Mouse (Mus musculus): ENCODE data around the gene Clps. TPM values are rescaled to one million over a fixed set of nuclear protein-coding genes. Genes with fewer than 3 reads are reported as not detected.

The Clps gene
- total RNA-seq, 2 experiments from 2014 or later, result not detected

DNA sequence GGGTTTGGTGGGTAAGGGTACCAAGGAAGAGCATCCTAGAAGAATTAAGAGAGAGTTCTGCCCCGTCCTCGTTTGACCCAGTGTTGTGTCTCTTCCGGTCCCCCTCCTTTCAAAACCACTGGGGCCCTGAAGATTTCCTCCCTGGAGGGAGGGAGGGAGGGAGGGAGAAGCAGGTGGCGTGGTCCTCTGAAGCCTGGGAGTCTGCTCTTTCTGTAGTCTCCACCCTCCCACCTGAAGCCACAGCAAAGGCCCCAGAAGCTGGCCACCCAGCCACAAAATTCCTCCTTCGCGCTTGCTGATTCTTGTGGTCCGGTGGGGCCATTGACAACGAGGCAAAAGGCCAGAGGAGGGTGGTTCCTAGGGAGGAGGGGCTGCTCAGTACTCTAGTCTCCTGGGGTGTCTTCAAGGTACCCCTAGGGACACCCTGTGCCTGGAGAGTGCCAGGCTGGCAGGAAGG, 41.9 kb downstream of the Clps start:
- peak; percentile 86 for DNase-seq (ENCODE audit: low spot score)

DNA sequence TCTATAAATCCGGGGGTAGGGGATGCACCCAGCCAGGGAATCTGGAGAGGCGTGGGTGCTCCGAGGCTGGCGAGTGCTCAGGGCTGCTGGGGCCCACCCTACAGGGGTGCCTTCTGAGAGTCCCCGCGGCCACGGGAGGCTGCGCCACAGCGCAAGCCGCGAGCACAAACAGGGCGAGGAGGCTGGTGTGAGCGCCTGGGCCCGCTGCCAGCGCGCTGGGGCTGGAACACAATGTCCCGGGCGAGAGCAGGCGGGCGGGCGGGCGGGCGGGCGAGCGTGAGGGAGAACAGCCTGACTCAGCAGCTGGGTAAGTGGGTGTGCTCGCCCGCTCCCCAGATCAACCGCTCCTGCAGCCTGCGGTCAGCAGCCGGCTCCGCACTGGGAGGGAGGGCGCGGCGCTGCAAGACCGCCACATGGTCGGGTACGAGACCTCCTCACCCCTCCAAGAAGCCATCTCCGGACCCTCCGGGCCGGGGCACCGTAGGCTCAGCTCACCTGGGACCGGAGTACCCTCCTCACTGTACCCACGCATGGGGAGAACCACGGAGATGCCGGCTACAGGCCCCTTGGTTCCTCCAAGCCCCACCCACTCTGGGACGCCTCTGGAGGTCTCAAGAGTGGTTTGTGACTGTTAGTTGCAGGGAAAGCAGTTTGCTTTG, 42.5 kb downstream of the Clps start:
- DNase-seq (ENCODE audit: low spot score), result peak; percentile 95

DNA sequence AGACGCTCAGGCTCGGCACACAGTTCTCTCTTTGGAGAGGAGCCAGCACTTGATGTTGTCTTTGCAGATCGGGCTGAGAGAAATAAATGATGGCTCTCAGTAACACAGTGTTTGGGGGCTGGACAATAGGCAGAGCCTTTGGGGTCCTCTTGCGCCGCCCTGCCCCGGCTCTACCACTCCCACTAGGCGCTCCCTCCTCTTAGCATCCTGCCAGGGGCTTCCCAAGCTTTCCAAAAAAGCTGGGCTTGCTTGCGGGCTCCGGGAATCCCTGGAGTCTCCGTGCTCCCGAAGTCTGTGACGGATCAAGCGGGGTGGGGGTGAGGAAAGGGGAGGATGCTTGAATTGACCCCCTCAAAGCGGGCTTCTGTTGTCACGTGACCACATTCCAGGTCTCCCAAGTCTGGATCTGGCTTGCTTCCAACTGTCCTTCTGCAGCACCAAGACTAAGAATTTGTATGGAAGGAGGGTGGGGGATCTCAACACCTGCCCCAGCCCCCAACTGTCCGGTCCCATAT, 43.1 kb downstream of the Clps start, which contains the start of gene Fkbp5:
Gene Fkbp5 (minus strand): TSS at position 87 of the 515 bp plus-strand sequence.
- peak; percentile 94 for DNase-seq (ENCODE audit: low spot score)

DNA sequence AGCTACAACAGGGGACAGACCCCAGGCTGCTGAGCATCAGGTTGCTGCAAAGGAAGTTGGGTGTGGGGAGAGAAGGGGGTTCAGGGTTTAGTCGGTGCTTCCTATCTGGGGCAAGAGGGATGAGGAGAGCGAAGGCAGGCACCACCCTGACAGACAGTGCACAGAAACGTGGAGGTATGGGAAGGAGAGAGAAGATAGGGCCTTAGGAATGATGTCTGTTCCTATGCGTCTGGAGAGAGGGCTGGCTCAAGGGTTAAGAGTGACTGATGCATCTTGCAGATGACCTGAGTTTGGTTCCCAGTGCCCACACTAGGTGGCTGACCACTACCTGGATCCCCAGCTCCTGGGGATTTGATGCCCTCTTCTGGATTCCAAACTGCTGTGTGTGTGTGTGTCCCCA, 43.7 kb downstream of the Clps start:
- no peak for DNase-seq (ENCODE audit: low spot score)

DNA sequence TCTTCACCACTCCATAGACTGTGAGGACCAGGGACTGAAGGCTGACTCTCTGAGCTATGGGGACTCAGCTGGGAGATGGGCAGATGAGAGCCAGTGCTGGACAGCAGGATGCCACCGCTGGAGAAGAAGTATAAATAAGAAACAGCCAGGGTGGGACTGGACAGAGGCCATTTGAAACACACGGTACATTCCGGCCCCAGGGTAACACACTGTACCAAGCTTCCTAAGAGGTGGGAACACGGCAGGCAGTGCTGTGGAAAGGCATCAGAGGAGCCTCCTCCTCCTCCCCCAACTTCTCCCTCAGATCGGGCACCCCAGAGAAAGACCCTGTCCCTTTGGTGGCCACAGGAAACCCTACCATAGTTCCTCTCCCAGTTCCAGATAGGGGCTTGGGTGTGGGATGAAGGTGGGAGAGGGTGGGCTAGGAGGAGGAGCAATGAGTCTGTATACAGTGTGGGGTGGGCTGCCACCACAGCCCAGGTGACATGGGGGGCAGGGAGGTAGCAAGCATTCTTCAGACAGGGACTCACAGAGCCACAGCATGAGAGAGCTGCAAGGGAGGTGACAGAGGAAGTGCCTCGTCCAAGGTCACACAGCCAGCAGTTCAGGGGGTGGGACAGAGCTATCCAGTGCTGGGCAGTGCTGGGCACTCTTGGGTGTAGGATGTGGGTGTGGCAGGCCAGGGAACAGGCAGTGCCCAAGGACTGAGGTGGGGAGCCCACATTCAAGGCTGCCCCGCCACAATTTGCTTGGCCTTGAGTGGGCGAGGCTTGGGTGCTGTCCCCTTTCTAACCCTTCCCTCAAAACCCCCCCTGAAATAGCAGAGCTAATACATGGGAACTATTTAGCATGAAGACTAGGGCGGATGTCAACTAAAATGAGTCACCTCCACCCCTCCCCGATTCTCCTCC, 44.9 kb downstream of the Clps start:
- peak; percentile 84 for DNase-seq (ENCODE audit: low spot score)

DNA sequence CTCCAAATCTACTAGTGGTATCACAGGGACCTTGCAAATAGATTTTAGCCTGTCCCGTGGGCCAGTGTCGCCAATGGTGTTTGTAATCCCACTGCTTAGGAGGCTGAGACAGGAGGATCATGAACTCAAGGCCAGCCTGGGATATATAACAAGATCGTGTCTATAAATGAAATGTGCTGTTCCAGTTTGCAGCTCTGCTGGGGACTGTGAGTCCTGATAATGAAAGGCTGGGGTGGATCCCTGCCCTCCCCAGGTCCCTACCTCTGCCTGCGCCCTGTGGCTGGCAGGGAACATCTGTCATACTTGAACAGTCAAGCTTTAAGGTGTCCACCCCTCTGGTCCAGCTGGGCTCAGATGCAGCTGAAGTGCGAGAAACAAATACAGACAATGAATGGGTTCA, 46.0 kb downstream of the Clps start:
- DNase-seq (ENCODE audit: low spot score), result no peak

DNA sequence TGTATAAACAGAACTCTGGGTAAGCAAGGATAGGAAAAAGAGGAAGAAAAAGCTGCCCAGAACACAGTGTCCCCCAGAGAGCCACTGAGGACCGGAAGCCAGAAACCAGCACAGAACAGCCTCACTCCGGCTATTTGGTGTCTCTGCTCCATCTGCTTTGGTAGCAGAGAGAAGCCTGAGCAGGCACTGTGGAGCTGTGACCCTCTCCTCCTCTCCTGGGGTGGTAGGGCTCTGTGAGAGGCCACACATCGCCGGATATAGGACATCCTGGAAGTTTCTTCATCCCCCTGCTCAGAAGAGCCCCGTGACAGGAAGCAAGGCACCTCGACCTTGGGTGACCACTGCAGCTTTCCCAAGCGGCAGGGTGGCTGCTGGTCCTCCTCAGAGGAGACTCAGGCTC, 46.7 kb downstream of the Clps start:
- DNase-seq (ENCODE audit: low spot score), result peak; percentile 69

DNA sequence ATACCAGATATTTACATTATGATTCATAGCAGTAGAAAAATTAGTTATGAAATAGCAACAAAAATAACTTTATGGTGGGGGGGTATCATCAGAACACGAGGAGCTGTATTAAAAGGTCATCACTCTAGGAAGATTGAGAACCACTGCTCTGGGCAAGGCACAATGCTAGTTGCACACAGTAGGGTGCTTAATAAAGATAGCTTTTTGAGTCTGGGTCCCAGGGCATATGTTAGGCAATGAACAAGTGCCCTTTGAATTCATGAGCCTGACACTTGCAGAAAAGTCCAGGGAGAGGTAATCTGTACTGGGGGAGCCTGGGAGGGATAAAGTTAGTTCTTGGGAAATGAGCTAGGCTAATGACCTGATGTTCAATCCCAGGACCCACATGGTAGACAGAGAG, 47.2 kb downstream of the Clps start:
- DNase-seq (ENCODE audit: low spot score), result no peak

DNA sequence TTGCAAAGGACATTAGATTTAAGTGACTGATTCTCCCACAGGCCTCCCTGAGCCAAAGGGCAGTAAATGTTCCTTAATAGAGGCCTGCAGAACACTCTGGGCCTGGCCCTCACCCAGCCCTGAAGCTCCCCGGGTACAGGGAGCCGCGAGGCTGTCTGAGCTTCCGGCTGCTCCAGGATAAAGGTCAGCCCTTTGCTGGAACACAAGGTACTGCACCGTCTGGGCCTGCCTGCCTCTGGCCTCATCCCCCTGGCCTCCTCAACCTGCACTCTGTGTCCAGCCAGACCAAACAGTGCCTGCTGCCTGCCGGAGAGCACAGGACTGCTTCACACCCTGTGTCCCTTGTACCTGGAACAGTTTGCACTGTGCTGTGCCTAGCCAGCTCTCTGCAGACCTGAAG, 47.9 kb downstream of the Clps start:
- DNase-seq (ENCODE audit: low spot score), result peak; percentile 95

DNA sequence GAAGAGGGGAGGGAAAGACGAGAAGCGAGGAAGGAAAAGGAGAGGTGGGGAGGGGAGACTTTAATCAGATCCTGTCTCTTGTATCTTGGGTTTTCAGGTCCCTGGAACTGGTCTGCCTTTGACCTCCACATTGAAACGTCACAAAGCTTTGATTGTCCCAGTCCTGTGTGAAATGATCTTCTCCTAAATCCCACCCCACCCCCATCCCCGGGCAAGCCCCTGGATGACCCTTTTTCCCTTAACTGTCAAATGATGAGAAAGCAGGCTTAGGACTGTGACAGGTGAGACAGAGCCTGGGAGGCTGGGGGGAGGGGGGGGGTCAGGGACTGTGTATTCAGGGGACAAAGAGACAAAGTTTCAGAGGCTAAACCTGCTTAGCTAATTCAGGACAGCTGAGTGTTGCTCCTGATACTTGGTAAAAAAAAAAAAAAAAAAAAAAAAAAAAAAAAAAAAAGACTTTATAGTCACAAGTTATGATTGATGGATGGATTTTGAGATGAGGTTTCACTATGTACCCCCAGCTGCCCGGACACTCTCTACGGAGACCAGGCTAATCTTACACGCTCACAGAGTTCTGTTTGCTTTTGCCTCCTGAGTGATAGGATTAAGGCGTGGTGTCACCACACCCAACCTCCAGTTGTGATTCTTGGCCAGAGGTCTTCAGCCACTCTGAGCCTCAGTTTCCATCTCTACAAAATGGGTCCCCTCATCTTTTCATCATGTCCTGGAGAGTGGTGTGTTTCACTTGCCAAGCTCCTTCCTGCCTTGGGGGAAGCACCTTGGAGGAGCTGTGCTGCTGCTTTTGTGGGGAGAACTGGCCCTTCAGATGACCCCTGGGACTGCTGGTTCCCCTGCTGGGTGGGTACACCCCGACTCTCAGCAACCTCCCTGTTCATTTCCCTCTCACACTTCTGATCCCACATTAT, 48.7 kb downstream of the Clps start:
- DNase-seq (ENCODE audit: low spot score), result no peak

DNA sequence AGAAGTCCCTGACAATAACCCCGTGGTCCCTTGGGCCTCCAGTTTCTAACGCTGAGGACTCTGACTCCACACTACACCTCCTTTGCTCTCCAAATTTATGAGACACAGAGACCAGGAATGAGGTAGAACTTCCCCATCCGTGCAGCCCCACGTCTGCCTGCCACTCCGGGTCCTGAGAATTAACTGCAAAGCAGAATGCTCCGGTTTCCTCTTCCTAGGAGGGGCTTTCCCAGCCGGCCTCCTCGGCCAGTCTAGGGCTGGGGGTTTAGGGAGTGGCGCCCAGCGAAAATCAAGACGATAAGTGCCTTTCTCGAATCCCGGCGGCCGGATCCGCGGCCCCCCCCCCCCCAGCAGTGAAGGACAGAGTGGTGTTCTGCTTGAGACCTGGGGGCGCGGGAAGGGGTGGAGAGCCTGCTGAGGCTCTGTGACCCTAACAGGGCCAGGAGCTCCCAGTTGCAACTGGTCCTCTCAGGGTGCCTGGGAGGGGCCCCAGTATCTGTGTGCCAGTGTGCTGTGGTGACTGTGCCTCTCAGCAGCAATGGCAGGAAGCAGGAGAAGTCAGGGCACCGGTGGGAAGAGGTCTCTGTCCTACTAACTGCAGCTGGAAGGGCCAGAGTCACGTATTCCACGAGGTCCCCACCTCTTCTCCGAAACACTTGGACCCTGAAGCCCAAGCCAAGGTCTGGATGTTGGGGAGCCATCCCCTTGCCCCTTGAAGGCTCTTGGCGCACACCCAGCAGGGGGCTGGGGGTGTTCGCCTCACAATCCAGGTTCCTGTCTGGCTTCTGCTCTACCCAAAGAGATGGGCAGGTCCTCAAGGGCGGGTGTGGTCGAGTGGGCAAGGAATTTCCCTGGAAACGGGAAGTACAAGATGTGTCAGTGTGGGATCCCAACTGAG, 49.9 kb downstream of the Clps start:
- DNase-seq (ENCODE audit: low spot score), result no peak

Small RNA genes lying within 50 kb of the gene (microRNA-seq; reads per million reads assigned to microRNA genes)
- gene Gm25195 (not detected), gene Mir6969 (not detected)

Other genes with a start within 250 kb of the Clps start
- 10 to 100 TPM; 10.3 to 11.2 TPM for gene Fance, start 247.2 kb downstream of the Clps start, total RNA-seq (2021)
- gene Rpl10a, start 232.3 kb downstream of the Clps start, total RNA-seq (2021), result 100 to 1,000 TPM; 418 to 419 TPM
- 1 to 10 TPM; 5.3 to 6.9 TPM for gene Tead3, start 209.9 kb downstream of the Clps start, total RNA-seq (2021)
- not detected for gene Tulp1, start 195.5 kb downstream of the Clps start, total RNA-seq (2021)
- gene Fkbp5, start 43.2 kb downstream of the Clps start, total RNA-seq (2021), result 10 to 100 TPM; 54.0 to 92.7 TPM
- not detected for gene Armc12, start 30.0 kb downstream of the Clps start, total RNA-seq (2021)
- not detected for gene Clpsl2, start 11.4 kb downstream of the Clps start, total RNA-seq (2021)
- gene Lhfpl5, start 14.9 kb upstream of the Clps start, total RNA-seq (2021), result not detected
- gene Srpk1, start 61.9 kb upstream of the Clps start, total RNA-seq (2021), result 10 to 100 TPM; 26.7 to 30.4 TPM
- under 1 TPM; 0.17 to 0.18 TPM for gene Slc26a8, start 129.5 kb upstream of the Clps start, total RNA-seq (2021)
- gene Mapk14, start 130.6 kb upstream of the Clps start, total RNA-seq (2021), result 10 to 100 TPM; 87.4 to 93.2 TPM
- under 1 TPM in 1 of 2 experiments, not detected in 1; 0.66 TPM for gene AC170998.1, start 165.3 kb upstream of the Clps start, total RNA-seq (2021)
- gene Mapk13, start 208.5 kb upstream of the Clps start, total RNA-seq (2021), result under 1 TPM in 1 of 2 experiments, not detected in 1; 0.31 TPM
- gene Brpf3, start 240.3 kb upstream of the Clps start, total RNA-seq (2021), result 10 to 100 TPM; 15.2 to 15.6 TPM

All from gastrocnemius, adult 18-20 months (tissue).